Mouse (Mus musculus): ENCODE results near the gene Upk3bl.
A peak's percentile ranks its signal among the peaks of the same experiment; 100 is the strongest.
"Not testable (repeated sequence)": the region's sequence is repeated elsewhere in the genome, so short reads cannot be mapped to it uniquely, and the experiment has no call there.

Upk3bl gene

DNA sequence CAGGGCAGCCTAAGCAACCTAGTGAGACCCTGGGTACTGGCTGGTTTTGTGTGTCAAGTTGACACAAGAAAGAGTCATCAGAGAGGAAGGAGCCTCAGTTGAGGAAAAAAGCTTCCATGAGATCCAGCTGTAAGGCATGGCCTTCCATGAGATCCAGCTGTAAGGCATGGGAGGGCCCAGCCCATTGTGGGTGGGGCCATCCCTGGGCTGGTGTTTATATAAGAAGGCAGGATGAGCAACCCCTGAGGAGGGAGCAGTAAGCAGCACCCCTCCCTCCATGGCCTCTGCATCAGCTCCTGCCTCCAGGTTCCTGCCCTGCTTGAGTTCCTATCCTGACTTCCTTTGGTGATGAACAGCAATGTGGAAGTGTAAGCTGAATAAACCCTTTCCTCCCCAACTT lies 5.8 kb upstream of the Upk3bl start:
- DNase-seq: not testable (repeated sequence)

DNA sequence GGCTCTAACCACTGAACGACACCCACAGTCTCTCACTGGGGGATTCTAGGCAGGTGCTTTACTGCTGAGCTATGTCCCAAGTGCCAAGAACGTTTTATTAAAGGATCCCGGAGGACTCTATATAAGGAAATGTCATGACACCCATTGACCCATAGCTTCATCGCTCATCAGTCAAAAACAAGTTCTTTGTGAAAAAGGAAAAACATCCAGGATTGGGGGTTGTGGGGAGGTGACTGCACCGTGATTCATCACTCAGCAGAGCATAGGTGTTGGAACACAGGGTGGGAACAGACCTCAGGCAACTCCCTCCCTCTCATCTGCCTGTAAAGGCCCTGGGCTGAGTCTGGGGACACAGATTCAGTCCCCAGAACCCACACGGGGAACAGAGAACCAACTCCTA lies 4.4 kb upstream of the Upk3bl start:
- DNase-seq: no peak

DNA sequence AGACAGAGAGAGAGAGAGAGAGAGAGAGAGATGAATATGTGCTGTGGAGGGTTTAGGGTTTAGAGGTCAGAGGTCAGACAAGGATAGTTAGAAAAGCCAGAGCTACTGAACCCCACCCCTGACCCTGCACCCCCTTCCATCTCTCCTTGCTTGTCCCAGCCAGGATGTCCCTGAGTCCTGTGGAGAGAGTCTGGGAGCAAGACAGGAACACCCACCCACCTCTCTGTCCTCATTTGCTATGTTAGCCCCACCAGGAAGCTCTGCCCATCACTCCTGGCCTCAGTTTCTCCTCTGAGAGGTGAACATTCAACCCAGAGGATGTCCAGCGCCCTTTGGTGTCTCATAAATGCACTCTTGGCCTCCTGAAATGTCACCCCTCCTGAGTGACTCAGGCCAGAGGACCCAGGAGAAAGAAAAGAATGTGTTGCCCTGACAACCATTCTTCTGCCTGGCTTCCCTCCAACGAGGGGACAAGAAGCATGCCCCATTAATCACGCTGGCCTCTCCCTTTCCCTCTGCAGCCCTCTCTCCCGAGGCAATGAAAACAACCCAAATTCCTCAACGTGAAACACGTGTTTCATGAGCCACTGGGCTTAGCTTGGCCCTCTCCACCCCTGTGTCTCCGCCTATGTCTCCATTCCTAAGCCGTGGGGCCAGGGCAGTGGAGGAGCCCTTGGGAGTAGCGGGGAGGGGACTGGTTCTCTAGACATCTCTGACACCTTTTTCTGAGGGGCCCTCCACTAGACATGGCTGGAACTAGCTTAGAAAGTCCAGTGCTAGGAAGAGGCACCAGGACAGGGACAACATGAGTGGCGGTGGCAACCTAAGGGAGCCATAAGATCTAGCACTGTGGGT lies 2.8 kb upstream of the Upk3bl start:
- peak; percentile 67 to 74 for DNase-seq

DNA sequence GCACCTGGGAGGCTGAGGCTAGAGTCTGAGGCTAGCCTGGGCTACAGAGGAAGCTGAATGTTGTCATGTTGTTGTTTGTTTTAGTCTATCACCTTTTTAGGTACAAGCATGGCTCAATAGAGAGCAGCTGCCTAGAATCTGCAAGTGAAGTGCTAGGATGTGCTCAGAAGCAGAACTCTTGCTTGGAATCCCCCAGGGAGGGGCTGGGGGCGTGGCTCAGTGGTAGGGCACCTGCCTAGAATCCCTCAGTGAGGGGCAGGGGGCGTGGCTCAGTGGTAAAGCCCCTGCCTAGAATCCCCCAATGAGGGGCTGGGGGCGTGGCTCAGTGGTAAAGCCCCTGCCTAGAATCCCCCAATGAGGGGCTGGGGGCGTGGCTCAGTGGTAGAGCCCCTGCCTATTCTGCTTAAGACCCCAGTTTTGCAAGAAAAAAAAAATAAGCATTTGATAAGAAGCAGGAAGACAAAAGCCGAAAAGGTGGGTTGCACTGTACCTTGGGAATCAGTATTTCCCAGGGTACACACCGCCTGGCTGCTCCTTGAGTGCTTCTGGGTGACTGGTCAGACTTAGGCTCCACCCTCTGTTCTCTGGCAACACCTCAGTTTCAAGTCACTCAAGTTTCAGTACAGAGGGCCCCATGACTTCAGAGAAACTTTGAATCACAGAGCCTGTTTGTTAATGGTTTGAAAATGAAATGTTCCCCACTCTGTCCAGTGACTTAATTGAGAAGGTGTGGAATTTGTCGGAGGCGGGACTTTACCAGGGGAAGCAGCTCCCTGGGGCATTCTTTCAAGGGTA lies 1.2 kb upstream of the Upk3bl start:
- DNase-seq: peak; percentile 36 to 52

DNA sequence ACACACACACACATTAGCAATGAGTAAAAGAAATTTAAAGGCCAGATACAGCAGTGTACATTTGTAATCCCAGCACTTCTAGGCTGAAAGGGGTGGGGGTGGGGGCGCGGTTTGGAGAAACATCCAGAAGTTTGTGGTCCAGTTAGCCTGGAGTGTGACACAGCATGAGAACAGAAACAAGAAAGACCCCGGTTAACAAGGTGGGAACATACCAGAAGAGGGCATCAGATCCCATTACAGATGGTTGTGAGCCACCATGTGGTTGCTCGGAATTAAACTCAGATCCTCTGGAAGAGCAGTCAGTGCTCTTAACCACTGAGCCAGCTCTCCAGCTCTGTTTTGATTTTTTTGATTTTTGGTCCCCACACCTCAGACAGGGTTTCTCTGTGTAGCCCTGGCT lies 1.8 kb downstream of the Upk3bl start:
- no peak for DNase-seq

GRCm38 (mm10) chr5:136057085-136057484 lies 2.8 kb downstream of the Upk3bl start:
- no peak for DNase-seq

- DNase-seq: peak; percentile 78 to 87
Observed at GRCm38 (mm10) chr5:136061567-136061966, 7.3 kb downstream of the Upk3bl start.

DNA sequence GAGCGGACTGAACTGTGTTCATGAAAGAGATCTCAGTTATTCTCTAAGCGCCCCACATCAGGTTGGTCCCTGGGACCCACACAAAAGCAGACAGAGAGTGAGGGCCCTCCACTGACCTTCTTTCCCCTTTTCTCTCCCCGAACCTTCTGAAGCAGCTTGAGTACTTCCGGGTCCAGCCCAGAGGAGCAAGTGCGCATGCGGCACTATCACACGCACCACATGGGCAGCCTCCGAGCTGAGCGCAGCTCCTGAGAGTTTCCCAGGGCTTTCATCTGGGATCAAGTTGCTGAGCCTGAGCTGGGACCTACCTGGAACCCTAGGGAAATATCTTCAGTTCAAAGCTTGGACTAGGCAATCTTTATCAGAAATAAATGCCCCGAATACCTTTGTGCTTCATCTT lies 9.6 kb downstream of the Upk3bl start:
- no peak for DNase-seq

- DNase-seq: peak in 1 of 2 experiments; percentile 47
Observed at GRCm38 (mm10) chr5:136066404-136067148, 12.3 kb downstream of the Upk3bl start.

- no peak for DNase-seq
Observed at GRCm38 (mm10) chr5:136069411-136069810, 15.1 kb downstream of the Upk3bl start.

GRCm38 (mm10) chr5:136073051-136073450 lies 18.8 kb downstream of the Upk3bl start:
- no peak for DNase-seq

GRCm38 (mm10) chr5:136073526-136073925 lies 19.2 kb downstream of the Upk3bl start:
- DNase-seq: no peak

- DNase-seq: no peak
Observed at GRCm38 (mm10) chr5:136075076-136075475, 20.8 kb downstream of the Upk3bl start.

- DNase-seq: peak in 1 of 2 experiments; percentile 41
Observed at GRCm38 (mm10) chr5:136076284-136076683, 22.0 kb downstream of the Upk3bl start.

GRCm38 (mm10) chr5:136077001-136077550 lies 22.8 kb downstream of the Upk3bl start:
- no peak for DNase-seq

DNA sequence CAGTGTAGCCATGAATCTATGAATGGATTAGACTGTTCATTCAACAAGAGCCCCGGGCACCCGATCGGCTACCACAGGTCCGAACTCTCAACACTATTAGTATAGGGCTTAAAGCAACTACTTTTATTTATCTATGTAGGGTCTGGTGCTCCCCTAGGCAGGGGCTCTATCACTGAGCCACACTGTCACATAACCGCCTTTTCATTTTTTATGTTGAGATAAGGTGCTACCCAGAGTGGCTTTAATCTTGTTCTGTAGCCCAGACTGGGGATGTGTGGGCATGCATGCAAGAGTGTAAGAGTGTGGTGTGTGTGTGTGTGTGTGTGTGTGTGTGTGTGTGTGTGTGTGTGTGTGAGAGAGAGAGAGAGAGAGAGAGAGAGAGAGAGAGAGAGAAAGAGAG lies 23.8 kb downstream of the Upk3bl start:
- DNase-seq: no peak

DNA sequence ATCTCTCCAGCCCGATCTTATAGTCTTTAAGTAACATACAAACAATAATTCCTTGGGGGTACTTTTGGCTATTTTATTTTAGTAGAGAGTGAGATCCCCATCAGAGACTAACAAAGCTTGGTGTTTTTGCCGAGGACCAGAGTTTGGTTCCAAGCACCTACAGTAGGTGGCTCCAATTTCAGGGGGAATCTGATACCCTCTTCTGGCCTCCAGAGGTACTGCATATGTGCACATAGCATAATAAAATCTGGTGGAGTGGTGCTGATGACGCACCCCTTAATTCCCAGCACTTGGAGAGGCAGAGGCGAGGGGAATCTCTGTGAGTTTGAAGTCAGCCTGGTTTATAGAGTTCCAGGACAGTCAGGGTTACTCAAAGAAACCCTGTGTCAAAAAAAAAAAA lies 28.1 kb downstream of the Upk3bl start:
- no peak for DNase-seq

- DNase-seq: peak; percentile 95 to 96
Observed at GRCm38 (mm10) chr5:136083669-136084107, 29.4 kb downstream of the Upk3bl start, which contains the start of gene Rasa4. Gene Rasa4 (plus strand): TSS chr5:136083916.

DNA sequence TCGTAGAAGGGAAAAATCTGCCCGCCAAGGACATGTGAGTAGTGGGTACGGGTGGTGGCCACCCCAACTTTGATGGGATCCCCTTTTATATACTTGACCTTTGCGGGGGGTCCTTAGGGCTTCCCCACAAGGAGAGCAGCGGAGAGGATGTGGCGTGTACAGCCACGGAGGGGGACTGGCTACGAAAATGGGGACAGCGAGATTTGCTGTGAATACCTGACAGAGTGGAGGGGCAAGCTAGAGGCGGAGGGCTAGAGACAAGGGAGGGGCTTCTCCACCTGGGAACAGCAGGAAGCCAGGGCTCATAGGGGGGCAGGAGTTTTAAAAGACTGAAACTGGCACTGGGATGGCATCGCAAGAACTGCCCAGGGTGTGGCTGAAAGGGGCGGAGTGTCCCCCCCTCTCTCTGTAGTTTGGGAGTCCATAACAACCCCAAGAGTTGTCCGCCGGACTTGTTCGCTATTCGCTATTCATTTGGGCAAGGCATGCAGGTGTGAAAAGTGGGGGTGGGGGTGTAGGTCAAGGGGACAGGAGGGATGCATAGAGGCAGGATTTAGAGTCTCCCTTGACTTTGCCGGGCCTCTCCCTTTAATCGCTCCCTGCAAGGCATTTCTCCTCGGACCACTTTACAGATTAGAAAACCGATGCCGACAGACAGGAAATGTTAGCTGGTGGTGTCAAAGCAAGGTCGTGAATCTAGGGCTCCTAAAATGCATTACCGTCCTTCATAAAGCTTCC lies 30.0 kb downstream of the Upk3bl start:
- no peak for DNase-seq

GRCm38 (mm10) chr5:136084891-136085651 lies 30.8 kb downstream of the Upk3bl start:
- DNase-seq: no peak

DNA sequence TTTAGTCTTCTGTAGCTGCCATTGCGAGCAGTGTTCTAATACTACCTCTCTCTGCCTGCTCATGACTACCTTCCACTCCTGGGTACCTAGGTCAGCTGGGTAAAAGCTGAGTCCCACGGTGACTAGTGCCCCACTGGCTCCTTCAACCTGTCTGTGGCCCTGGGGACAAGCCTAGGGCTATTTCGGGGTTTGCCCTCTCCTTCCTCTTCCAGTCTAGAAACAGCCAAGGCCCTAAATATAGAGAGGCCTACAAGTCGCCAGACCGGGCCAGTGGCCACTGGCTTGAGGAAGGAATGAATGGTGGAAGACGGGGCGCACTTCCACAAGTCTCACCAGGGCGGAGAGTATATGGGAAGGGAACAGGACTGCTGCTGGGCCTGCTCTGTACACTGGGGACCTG lies 32.0 kb downstream of the Upk3bl start:
- DNase-seq: no peak

Measured in lung, postnatal 4 days (tissue).